Mouse (Mus musculus): ENCODE measurements around the gene Elovl3. TPM values are rescaled to one million over a fixed set of nuclear protein-coding genes. Genes with fewer than 3 reads are reported as not detected.

Gene Elovl3
- total and polyA plus RNA-seq, 2 experiments from 2014 or later, result 0.11 TPM; not detected in 1

DNA sequence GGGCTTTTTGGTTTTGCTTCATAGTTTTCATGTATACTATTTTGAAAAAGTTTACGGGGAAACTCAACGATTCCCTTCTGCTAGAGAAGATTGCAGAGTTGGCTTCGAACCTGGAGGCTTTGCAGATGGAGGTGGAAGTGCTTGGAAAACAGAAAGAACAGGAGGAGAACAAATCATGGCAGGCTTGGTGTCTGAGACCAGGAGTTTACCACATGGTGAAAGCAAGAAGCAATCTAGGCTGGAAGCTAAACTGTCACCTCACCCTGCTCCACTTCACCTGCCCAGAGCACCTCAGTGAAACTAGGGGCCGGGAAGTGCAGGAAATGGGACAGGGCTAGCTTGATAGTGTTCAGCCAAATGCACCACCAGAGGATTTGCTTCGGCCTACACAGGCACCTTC, 35.3 kb upstream of the Elovl3 start:
- no peak for DNase-seq
- no peak overlapping the region for H3K4me3 ChIP-seq (ENCODE audit: low read depth, low read length)
- WGBS, result 89% methylated on average over 5 of the region's 5 CpGs

DNA sequence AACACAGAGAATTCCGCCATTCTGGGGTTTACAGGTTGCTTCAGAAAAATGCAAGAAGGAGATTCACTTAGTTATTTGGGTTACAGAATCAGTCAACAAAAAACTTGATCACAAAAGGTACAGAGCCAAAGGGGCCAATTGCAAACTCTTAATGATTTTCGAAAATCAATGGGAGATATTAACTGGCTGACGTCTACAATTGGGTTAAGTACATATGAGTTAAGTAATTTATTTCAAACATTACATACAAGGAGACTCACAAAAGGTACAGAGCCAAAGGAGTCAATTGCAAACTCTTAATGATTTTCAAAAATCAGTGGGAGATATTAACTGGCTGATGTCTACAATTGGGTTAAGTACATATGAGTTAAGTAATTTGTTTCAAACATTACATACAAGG, 32.1 kb upstream of the Elovl3 start:
- H3K27me3 ChIP-seq (ENCODE audit: insufficient read depth, low read length), result no peaks in the 10 kb centered on the region
- ATAC-seq (no peak), DNase-seq (no peak)
- H3K27ac ChIP-seq (ENCODE audit: low read depth, low read length), result no peak overlapping the region
- no peak for TF ChIP-seq CTCF (IDR thresholded peaks at IDR 0.05; ENCODE audit: low read depth)
- H3K4me1 ChIP-seq (ENCODE audit: insufficient read depth), result no peaks in the 10 kb centered on the region
- no peak overlapping the region for H3K4me3 ChIP-seq (ENCODE audit: low read depth, low read length)
- no peak overlapping the region for H3K4me2 ChIP-seq (ENCODE audit: low read depth)
- no peaks in the 10 kb centered on the region for H3K36me3 ChIP-seq (ENCODE audit: insufficient read depth)
- WGBS, result 96% methylated on average over 3 of the region's 3 CpGs
- no peaks in the 10 kb centered on the region for H3K9me3 ChIP-seq (ENCODE audit: low read length)
- no peak overlapping the region for H3K9ac ChIP-seq

More for the DNA sequence above, 35.3 kb upstream of the Elovl3 start:
- TF ChIP-seq CTCF (IDR thresholded peaks at IDR 0.05; ENCODE audit: low read depth), result no peak
- Histone ChIP-seq H3K4me1 (ENCODE audit: insufficient read depth) (no peaks in the 10 kb centered on the region), H3K4me2 (ENCODE audit: low read depth) (no peak overlapping the region), H3K36me3 (ENCODE audit: insufficient read depth) (no peaks in the 10 kb centered on the region), H3K9me3 (ENCODE audit: low read length) (no peaks in the 10 kb centered on the region), H3K27ac (ENCODE audit: low read depth, low read length) (no peak overlapping the region), H3K9ac (no peak overlapping the region), H3K27me3 (ENCODE audit: insufficient read depth, low read length) (no peaks in the 10 kb centered on the region)
- ATAC-seq, result no peak

DNA sequence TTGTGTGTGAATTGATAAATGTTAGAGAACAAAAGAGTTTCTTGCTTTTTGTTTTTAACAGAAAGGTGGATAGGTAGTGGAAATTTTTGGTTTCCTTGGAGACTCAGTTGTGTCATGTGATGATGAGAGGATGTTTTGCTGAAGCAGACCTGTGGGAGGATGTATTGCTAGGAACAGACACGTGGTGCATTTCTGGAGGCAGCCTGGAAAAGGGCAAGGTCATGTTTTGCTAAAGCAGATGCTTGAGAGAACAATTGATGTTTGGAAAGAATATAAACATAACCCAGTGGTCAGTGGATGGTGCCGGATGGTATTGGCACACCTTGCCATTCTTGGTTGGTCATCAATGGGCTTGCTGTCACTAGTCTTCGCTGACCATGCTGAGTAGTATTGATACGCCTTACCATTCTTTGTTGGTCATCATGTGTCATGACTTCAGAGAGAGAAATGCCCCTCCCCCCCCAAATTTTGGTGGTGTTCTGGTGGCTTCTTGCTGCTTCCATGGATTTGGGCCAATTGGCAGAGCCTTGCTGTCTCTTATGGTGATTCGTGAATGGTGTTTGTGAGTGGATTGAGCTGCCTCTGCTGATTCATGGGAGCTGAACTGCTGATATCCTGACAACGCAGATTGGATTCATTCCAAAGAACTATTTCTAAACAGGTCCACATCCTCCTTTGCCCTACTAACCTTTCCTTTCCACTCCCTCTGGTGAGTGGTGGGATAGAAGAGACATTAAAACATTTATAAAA, 28.1 kb upstream of the Elovl3 start:
- DNase-seq, result no peak
- no peak overlapping the region for H3K27ac ChIP-seq (ENCODE audit: low read depth, low read length)
- 82% methylated on average over 6 of the region's 6 CpGs for WGBS
- ATAC-seq, result no peak
- no peaks in the 10 kb centered on the region for H3K27me3 ChIP-seq (ENCODE audit: insufficient read depth, low read length)
- H3K4me2 ChIP-seq (ENCODE audit: low read depth), result no peak overlapping the region
- TF ChIP-seq CTCF (IDR thresholded peaks at IDR 0.05; ENCODE audit: low read depth), result no peak
- H3K36me3 ChIP-seq (ENCODE audit: insufficient read depth), result no peaks in the 10 kb centered on the region
- H3K4me3 ChIP-seq (ENCODE audit: low read depth, low read length), result no peak overlapping the region
- H3K9me3 ChIP-seq (ENCODE audit: low read length), result no peaks in the 10 kb centered on the region
- H3K4me1 ChIP-seq (ENCODE audit: insufficient read depth), result no peaks in the 10 kb centered on the region
- H3K9ac ChIP-seq, result no peak overlapping the region

DNA sequence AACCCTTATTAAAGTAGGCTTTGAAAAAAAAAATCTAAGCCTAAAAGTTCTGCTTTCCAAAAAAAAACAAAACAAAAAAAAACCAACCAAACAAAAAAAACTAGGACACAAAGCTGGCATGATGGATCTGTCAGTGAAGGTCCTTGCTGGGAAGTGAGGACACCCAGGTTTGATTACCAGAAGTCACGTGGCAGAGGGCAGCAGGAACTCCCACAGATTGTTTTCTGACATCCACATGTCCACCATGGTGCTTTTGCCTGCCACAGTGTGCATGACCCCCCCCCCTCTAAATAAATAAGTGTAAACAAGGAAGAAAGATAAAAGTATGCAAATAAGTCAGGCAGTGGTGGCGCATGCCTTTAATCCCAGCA, 27.5 kb upstream of the Elovl3 start:
- DNase-seq, result no peak
- no peaks in the 10 kb centered on the region for H3K27me3 ChIP-seq (ENCODE audit: insufficient read depth, low read length)
- no peak overlapping the region for H3K9ac ChIP-seq
- TF ChIP-seq CTCF (IDR thresholded peaks at IDR 0.05; ENCODE audit: low read depth), result no peak
- no peaks in the 10 kb centered on the region for H3K9me3 ChIP-seq (ENCODE audit: low read length)
- no peaks in the 10 kb centered on the region for H3K4me1 ChIP-seq (ENCODE audit: insufficient read depth)
- no peak overlapping the region for H3K4me2 ChIP-seq (ENCODE audit: low read depth)
- no peaks in the 10 kb centered on the region for H3K36me3 ChIP-seq (ENCODE audit: insufficient read depth)
- 87% methylated on average over 2 of the region's 2 CpGs for WGBS
- no peak overlapping the region for H3K27ac ChIP-seq (ENCODE audit: low read depth, low read length)
- no peak for ATAC-seq
- no peak overlapping the region for H3K4me3 ChIP-seq (ENCODE audit: low read depth, low read length)

DNA sequence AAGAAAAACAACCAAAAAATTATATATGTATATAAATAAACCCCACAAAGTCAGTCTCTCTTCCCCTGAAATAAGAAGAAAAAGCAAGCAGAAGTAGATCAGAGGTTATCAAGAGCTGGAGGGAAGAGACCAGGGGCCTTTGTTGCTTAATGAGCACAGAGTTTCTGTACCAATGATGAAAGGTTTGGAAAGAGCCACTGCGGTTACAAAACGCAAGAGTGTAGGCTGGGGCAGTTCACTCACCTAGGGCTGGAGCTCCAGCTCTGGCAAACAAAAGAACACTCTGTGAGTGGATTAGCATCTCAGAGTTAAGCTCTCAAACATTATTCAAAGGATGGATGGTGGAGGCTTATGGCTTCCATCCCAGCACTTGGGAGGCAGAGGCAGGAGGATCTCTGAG, 21.5 kb upstream of the Elovl3 start:
- H3K9me3 ChIP-seq (ENCODE audit: low read length), result no peaks in the 10 kb centered on the region
- no peak overlapping the region for H3K9ac ChIP-seq
- TF ChIP-seq CTCF (IDR thresholded peaks at IDR 0.05; ENCODE audit: low read depth), result no peak
- H3K36me3 ChIP-seq (ENCODE audit: insufficient read depth), result no peaks in the 10 kb centered on the region
- no peak overlapping the region for H3K27ac ChIP-seq (ENCODE audit: low read depth, low read length)
- no peak overlapping the region for H3K4me3 ChIP-seq (ENCODE audit: low read depth, low read length)
- H3K27me3 ChIP-seq (ENCODE audit: insufficient read depth, low read length), result no peaks in the 10 kb centered on the region
- no peak for ATAC-seq
- no peaks in the 10 kb centered on the region for H3K4me1 ChIP-seq (ENCODE audit: insufficient read depth)
- 60% methylated on average over 2 of the region's 2 CpGs for WGBS
- H3K4me2 ChIP-seq (ENCODE audit: low read depth), result no peak overlapping the region
- DNase-seq, result no peak

DNA sequence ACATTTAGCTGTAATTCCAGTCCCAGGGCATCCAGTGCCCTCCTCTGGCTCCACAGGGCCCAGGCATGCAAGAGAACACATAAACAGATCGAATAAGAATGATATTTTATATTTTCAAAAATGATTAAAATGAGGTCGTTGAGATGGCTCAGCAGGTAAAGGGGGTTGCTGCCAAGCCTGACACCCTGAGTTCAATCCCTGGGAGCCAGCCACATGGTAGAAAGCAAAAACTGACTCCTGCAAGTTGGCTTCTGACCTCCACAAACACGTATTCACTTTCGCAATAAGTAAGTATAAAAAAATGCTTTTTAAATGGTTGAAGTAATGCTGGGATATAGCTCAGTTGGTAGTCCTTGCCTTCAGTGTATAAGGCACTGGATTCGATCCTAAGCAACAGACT, 20.9 kb upstream of the Elovl3 start:
- 90% methylated on average over 5 of the region's 5 CpGs for WGBS
- H3K4me2 ChIP-seq (ENCODE audit: low read depth), result no peak overlapping the region
- H3K36me3 ChIP-seq (ENCODE audit: insufficient read depth), result no peaks in the 10 kb centered on the region
- H3K9ac ChIP-seq, result no peak overlapping the region
- no peak overlapping the region for H3K27ac ChIP-seq (ENCODE audit: low read depth, low read length)
- H3K27me3 ChIP-seq (ENCODE audit: insufficient read depth, low read length), result no peaks in the 10 kb centered on the region
- H3K4me1 ChIP-seq (ENCODE audit: insufficient read depth), result no peaks in the 10 kb centered on the region
- DNase-seq (no peak), ATAC-seq (no peak)
- H3K4me3 ChIP-seq (ENCODE audit: low read depth, low read length), result no peak overlapping the region
- H3K9me3 ChIP-seq (ENCODE audit: low read length), result no peaks in the 10 kb centered on the region
- no peak for TF ChIP-seq CTCF (IDR thresholded peaks at IDR 0.05; ENCODE audit: low read depth)

DNA sequence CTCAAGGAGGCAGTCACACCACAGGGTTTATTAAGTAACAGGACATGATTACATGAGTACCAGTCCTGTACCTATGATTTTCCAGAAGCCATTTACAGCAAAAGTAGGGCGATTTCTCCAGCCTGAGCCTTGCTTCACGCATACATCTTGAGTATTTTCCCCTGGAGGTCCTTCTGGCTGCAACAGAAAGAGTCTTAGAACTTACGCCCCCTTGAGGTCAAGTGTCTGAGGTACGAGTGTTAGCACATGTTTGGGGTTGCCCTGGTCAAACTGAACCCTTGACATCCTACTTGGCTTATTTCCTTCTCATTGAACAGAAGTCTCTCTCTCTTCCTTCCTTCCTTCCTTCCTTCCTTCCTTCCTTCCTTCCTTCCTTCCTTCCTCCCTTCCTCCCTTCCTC, 17.1 kb upstream of the Elovl3 start:
- H3K9ac ChIP-seq, result no peak overlapping the region
- H3K4me1 ChIP-seq (ENCODE audit: insufficient read depth), result no peaks in the 10 kb centered on the region
- TF ChIP-seq CTCF (IDR thresholded peaks at IDR 0.05; ENCODE audit: low read depth), result no peak
- H3K27me3 ChIP-seq (ENCODE audit: insufficient read depth, low read length), result no peaks in the 10 kb centered on the region
- no peak overlapping the region for H3K27ac ChIP-seq (ENCODE audit: low read depth, low read length)
- DNase-seq (no peak), ATAC-seq (no peak)
- no peak overlapping the region for H3K4me3 ChIP-seq (ENCODE audit: low read depth, low read length)
- 54% methylated on average over 4 of the region's 4 CpGs for WGBS
- H3K9me3 ChIP-seq (ENCODE audit: low read length), result no peaks in the 10 kb centered on the region
- H3K4me2 ChIP-seq (ENCODE audit: low read depth), result no peak overlapping the region
- H3K36me3 ChIP-seq (ENCODE audit: insufficient read depth), result no peaks in the 10 kb centered on the region
